Mouse (Mus musculus) megakaryocyte-erythroid progenitor cell, adult 5-6 weeks (primary cell): ENCODE data around the gene Cdh23. TPM values are rescaled to one million over a fixed set of nuclear protein-coding genes. Genes with fewer than 3 reads are reported as not detected.

Source experiments
- ATAC-seq: replicated peaks from 2 replicates; pipeline ENCODE4 v1.8.0; 2016; ENCODE audit warnings: mild to moderate bottlenecking, inconsistent platforms; ENCODE audit not compliant: severe bottlenecking, poor library complexity, low FRiP score, low TSS enrichment
- total RNA-seq, 2 experiments: library from RNA; stranded (forward) in 1 of 2; stranded (reverse) in 1 of 2; fragments of 200-1000, 215-1000 nt in 1 of 2; fragments of >200 nt in 1 of 2; fragmentation: Nextera tagmentation in 1 of 2; gene quantifications; 2 replicates each; pipeline ENCODE4 v1.2.3; 2014 to 2017

The Cdh23 gene
- total RNA-seq, 2 experiments from 2014 or later = not detected

DNA sequence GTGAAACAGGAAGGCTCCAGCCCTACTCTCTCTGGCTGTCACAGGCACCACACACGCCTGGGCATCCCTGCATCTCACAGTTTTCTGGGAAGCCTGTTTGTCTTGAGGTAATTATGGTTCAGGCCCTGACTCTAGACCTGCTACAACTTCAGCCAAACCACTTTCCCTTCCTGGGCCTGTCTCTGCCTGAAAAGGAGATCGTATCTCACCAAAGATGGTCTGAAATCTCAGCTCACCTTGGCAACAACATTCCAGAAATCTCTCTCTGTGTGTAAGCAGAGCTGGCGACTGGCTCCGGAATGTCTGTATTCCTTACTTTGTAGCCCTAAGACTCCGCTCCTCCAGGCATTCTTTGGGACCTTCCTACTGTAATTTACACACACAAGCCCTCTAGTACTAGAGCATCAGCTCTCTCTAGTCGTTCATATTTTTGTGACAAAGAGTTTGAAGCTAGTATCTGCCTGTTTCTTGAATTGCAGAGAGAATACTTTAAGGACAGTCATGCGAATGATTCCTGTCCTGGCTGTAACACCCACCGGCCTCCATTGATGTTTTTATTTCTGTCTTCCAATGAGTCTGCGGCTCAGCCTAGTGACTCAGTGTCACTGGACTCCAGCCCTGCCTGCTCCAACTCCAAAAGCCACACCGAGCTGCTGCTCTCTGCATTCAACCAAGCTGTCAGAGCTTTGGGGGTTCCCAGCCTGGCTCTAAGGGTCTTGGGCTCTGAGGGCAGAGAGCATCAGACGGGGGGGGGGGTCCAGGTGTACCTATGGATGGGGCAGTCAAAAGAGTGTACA, 341.2 kb downstream of the Cdh23 start:
- ATAC-seq = no peak

DNA sequence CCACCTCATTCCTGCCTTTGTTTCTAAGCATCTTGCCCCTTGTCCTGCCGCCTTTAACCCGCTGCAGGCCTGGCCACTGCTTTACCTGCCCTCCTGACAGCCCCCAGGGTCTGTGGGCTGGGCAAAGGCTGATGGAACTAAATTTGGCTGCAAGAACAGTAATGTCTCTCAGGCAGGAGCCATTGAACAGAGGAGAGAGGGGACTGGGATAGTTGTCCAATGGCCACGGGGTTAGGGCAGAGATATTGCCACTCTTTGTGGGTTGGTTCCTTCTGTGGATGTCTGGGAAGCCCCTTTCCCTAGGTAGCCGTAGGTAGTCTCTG, 342.3 kb downstream of the Cdh23 start:
- ATAC-seq = no peak

DNA sequence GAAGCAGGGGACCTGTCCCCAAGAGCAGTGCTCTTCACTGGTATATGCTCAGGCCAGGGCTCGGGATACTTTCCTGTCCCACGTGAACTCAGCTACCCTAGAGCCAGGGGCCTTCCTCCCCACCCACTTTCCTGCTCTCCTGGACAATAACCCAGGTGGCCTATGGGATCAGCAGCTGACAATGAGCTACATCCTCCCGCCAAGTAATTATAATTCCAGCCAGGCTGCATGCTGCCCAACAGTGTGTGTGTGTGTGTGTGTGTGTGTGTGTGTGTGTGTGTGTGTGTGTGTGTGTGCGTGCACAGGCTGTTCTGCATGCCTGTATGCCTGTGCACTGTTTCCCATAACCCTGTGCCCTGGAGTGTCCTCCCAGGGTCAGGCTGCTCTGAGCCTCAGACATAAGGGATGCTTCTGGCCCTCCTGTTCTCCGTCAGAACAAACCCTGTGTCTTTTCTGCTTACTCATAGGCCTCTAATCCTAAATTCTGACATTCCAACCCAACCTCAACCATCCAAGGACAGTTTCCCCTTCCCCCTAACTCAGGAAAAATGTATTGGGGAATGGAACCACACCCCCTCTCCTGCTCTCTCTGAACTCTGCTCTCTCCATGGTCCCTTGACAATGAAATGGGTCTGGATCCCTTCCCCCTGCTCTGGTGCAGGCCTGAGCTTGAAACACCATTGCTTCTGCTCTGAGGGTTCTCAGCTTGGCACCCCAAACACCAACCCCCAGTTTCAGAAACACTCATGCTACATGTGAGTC, 342.9 kb downstream of the Cdh23 start:
- ATAC-seq = no peak

DNA sequence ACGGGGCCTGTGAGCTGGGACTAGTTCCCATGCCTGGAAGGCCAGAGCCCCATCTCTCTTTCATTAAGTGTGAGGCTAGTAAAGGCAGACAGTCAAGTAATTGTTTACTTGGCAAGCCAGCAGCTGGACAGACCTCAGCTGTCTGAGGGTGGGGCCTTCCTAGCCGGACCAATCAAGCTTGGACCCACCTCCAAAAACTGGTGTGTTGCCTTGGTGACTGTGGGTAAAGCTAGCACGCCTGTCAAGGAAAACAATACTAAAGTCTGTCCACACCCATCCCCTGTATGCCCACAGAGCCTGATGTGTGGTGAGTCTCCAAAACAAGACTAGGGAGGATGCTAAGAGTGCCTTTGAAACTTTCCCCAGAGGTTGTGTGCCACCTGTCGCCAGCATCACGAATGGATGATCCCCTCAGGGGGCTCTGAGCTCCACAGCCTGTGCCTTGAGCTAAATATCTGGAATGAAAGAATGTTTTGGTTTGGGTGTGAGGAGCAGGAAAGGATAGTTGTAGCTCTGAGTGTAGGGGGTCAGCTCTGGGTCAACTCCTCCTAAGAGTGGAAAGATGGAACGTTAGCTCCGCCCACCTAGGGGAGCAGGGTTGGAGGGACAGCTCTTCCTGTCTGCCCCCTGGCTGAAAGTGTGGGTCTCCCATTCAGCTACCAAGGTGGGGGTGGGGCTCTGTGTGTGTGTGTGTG, 344.4 kb downstream of the Cdh23 start:
- peak; percentile 65 for ATAC-seq

DNA sequence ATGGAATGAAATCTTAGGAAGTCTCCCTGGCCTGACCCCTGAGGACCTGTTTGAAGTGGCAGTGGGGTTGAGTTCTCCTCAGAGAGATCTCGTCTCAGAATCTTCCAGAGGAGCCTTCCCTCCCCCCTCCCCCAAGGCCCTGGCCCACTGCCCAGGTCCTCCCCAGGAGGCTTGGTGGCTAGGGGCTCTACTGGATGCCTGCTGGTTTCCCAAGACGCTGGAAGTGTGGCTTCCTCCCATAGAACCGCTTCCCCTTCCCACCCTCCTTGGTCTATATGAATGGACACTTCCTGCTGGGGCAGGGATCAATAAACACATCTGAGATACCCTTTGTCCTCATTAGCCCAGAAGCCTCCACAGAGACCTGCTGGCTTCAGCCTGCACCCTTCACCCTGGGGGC, 345.0 kb downstream of the Cdh23 start:
- ATAC-seq = no peak

DNA sequence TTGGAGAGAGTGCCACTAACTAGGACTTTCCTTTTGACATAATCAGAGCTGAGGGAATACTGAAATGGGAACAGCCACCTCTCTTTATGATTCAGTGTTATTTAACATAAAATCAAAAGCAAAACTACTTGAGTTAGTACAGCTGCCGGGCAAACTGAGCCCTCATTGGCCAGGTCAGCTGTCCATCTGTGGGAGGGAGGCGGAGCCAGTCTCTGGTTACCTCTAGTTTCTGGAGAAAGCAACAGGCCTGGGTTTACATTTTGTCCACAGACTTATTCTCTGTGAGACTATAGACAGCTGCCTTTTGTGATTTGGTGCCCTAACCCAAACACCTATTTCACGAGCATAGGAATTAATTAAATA, 345.5 kb downstream of the Cdh23 start:
- ATAC-seq = peak; percentile 65

DNA sequence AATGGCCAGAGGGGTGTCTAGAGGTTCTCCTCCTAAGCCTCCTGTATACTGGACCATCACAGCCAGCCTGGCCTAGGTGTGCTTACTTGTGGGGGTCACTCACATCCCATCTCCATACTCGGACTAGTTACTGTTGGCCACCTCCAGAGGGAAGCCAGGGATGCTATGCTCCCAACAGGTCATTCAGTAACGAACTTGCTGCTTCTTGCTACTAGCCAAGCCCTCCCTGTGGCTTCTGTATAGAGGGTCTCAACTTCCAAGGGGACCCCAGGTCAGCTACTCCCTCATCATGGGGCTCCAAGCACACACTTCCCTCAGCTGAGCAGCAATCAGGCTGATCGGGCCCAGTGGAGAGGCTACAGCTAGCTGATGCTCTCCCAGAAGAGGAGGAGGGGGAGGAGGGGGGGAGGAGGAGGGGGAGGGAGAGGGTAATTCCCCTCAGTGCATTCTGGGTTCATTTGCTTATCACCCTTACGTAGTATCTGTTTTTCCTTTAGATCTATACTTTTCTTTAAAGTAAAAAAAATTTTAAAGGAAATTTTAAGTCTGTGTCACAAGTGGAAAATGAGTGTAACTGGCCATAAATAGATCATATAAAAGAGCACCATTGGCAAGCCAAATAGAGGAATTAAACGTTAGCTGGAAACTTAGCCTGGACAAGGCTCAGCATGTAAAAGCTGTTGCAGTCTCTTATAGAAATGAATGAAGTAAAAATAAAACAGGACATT, 346.0 kb downstream of the Cdh23 start:
- ATAC-seq = no peak

DNA sequence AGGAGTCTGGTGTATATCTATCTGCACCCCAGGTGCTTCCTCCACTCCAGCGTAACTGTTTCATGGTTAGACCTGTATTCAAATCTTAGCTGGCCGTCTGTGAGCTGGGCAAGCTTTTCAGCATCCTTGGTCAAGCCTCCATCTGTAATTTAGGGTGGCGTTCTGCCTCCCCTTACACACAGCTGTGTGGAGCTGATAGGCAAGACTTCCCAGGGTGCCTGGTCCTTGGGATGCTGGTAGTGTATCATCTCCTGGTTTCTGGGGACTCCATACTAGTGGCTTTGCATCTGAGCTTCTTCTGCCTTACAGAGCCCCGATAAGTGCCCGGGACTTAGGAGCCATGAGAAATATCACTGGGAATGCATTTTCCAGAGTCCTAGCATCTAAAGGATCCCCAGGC, 346.6 kb downstream of the Cdh23 start:
- no peak for ATAC-seq

DNA sequence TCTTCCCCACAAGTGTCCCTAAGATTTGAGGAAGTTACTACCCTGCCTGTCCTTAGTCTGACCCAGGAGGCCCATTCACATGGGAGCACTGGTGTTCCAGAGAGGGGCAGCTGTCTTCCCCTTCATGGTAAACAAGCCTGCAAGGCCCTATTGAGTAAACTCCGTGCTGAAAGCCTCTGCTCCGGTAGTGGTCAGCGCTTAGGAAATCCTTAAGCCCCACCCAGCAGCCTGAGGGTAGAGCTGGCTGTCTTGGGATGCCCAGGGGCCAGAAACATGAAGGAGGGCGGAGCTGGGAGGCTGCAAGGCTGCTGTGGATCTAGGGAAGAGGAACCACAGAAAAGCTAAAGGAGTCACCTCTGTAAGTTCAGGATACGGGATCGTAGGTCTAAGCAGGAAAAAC, 347.2 kb downstream of the Cdh23 start:
- ATAC-seq = no peak

DNA sequence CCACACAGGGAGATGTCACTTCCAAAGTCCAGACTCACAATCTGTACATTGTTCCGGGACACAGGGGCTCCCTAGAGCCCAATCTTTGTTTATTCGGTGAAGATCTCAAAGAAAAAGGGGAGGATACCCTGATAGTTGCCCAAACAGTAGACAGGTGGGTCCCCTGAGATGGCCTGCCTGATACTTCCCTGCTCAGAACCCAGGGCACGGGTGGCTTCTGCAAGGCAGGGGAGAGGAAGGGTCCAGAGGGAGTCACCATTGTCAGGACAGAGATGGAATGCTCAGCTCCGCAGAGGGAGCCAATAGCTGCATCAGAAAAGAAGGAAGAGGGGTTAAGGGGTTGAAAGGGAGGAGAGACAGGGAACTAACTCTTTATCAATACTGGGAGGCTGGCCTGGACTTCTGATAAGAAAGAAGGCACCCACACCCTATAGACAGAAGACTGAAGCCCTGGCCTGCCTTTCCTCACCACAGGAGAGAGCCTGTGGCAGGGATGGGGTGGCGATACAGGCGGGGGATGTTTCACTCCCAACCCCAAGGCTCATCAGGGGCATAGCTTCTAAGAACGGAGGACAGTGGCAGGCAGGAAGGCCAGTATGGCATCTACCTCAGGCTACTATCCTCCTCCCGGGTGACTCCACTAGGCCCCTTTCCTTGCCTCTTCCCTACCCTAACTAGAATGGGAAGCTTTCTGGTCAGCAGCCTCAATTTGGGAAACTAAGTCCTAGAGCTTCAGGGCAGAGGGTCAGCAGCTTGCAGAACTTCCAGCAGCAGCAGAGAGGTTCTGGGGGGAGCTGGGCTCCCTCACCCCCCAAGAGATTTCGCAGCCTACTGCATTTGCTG, 348.3 kb downstream of the Cdh23 start:
- peak; percentile 23; the same call in 1 of the 2 replicates for ATAC-seq

DNA sequence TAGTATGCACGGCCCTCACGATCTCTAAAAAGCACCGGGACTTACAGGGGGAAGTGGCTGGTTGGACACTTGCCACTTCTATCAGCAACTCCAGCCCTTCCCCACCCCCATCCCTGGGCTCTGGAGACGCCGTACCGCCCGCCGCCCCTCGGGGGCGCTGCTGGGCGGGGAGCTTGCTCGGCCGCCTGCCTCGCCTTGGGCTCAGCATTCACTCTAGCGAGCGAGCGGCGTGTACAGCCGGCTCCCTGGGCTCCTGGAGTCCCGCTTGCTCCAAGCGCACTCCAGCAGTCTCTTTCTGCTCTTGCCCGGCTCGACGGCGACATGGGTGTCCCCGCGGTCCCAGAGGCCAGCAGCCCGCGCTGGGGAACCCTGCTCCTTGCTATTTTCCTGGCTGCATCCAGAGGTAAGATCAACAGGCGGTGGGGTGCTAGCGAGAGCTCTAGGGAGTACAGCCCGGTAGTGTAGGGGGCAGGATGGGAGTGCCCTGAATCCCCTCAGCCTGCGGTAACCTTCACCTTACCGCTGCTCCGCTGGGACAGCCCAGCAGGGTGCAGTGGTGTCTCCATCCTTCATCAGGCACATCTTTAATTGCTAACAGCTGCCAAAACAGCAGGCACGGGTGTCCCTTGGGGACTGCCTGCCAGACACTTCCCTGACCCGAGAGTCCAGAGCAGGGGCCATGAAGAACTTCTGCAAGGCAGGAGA, 349.4 kb downstream of the Cdh23 start, which contains the start of gene Vsir:
Gene Vsir, plus strand, starts transcription at position 151 of the 705 bp plus-strand sequence.
- peak; percentile 60 for ATAC-seq

DNA sequence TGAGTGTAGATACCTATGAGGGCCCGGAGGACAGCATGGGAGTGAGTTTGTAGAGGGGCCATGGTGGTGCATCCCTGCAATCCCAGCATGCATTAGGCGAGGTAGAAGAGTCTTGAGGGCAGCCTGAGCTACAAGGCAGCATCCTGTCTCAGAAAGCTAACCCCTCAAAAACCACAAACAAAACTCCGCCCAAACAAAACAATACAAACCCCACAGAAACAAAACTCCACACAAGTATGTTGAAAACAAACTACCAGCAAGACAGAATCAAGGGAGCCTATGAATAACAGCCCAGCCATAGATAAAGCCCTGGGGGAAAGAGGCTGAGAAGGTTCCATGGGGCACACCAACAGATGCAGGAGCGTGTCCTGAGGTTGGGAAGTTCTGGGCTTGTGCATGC, 350.2 kb downstream of the Cdh23 start:
- no peak for ATAC-seq

DNA sequence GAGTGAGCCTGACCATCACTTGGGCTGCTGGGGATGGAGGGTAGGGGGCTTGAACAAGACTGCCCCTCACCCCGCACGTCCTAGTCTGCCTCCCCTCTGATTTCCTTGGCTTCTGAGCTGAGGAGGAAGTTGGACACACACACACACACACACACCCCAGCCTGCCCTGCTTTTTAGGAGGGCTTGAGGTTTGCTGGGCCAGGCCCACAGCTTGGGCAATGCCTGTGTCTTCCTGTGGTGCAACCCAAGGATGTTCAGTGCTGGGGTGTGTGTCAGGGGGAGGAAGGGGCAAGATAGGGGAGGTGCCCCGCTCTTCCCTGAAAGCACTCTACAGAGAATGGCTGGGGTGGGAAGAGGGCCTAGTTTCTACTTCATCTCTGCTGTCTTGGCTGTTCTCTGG, 352.2 kb downstream of the Cdh23 start:
- ATAC-seq = no peak

DNA sequence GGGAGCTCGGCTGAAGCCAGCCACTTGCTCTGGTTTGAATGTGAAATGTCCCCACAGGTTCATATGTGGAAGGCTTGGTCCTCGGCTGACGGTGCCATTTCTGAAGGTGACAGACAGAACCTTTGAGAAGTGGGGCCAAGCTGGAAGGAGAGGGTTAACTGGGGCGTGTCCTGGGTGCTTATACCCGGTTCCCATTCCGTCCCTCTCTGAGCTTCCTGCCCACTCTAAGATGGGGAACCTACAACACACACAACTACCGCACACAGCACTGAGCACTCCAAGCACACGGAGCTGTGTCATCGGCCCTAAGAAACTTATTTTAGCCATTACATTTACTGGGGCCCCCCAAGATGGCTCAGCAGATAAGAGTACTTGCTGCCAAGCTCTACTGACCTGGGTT, 354.8 kb downstream of the Cdh23 start:
- ATAC-seq = no peak

DNA sequence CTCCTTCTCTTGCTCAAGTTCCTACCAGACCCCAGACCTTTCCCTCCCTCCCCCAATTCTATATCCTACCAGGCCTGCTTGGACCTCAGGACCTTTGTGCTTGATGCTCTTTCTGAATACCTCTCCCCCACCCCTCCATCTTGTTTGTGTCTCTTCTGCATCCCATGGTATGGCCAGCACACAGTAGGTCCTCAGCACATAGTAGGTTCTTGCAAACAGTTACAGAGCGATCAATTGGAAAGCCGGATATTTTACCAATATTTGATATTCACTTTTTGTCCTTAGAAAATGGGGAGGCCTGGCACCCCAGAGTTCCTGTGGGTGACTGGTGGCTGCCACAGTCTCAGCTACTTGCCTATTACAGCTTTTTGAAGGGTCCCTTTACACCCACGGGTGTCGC, 361.3 kb downstream of the Cdh23 start:
- ATAC-seq = no peak

DNA sequence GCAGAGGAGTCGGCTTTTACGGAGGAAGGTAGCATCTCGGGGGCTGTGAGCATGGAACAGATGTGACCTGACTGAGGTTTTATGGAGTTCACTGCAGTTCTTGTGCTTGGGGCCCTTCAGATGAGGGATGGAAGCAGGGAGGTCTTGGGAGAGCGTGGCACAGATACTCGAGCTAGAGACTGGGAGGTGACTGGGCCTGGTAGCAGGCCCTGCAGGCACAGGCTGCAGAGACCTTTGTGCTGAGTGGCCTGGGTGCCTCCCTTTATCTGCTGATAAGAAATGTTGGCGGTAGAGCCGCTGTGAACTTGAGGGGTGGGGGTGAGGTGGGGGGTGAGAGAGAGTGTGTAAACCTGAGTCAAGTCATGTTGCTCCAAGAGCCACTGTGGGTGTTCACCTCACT, 361.7 kb downstream of the Cdh23 start:
- peak; percentile 47; the same call in 1 of the 2 replicates for ATAC-seq

DNA sequence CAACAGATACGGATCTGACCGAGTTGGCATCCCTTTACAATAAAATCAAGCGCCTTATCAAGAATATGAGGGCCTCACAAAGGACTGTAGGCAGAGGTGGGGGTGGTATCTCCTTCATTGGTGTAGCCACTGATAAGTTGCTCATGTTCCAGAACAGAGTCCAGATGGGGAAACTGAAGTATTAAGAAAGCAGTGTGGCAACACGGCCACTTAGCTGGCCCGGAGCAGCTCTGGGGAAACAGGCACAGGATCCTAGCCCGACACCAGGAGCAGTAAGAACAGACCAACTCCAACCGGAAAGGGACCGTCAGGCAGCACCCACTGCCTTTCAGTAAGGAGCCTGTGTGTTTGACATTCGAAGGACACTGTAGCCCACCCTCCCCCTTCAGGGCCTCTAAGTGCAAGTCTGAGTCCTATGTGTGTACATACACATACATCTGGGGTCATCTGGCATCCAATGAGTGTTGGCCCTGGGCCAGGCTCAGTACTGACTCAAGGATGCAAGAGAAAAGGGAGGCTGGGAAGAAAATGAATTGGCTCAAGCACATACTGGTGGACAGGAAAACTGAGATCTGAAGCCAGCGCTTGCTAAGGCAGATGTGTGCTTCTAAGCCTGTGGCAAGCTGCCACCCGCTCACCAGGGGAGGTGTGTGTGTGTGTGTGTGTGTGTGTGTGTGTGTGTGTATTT, 367.2 kb downstream of the Cdh23 start:
- ATAC-seq = peak; percentile 22; the same call in 1 of the 2 replicates

DNA sequence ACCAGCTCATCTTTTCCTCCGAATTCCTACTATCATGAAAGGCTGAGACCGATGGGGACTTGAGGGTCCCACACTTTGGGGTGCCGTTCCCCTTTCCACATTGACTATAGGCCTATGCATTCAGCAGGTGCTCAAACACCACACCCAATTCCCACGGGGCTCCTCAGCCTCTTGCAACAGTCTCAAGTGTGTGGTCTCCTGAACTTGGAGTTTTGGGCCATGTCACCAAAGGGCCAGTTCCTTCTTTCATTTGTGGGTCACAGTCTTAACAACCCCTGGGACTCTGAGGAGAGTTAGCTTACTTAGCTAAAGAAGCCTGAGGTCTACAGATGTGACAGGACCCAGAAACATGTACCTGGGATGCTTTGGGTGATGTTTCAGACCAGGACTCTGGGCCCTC, 380.1 kb downstream of the Cdh23 start:
- no peak for ATAC-seq
